ENCODE assay signal across 10 mouse cellular contexts in genomic region chr7:34896461-34896860, GRCm38 (mm10).
"Had no signal": no experiment of that assay in that cellular context is flagged by ENCODE, and none has a peak within 500 bp of the region (broad histone marks: within the 10 kb centered on the region; RNA-seq: fewer than 3 reads in every experiment).

No protein-coding gene starts in this region.

- H3K27me3 ChIP-seq: limb, embryonic 13.5 days had no signal

- H3K4me2 ChIP-seq: limb, embryonic 13.5 days had no signal

- ATAC-seq: lung, postnatal 0 days had no signal

- H3K36me3 ChIP-seq: limb, embryonic 13.5 days had no signal

- DNase-seq: kidney, adult 11 months; layer of hippocampus, adult 9-11 months; layer of hippocampus, postnatal 36 days; lung, adult 2 months; right cerebral cortex, postnatal 25 days; thymus, postnatal 36 days had no signal

- H3K4me3 ChIP-seq: limb, embryonic 13.5 days had no signal

- H3K27ac ChIP-seq: kidney, postnatal 0 days; limb, embryonic 13.5 days; liver, embryonic 14.5 days had no signal

- H3K9ac ChIP-seq: limb, embryonic 13.5 days; liver, embryonic 14.5 days had no signal
